Mouse (Mus musculus): ENCODE measurements at regions not wholly inside any gene's neighbourhood (a gene's known extent, or its start where the extent isn't known, plus 50 kb on each side); places are given as distances from the start of the nearest gene placed in this dataset.
A peak's percentile ranks its signal among the peaks of the same experiment; 100 is the strongest.

GRCm38 (mm10) chr1:105114835-105115234, 241.7 kb downstream of the Rnf152 start:
- no peak overlapping the region for H3K4me2 ChIP-seq
- WGBS: 93% methylated on average over 3 of the region's 3 CpGs
- no peaks in the 10 kb centered on the region for H3K27me3 ChIP-seq
- no peak overlapping the region for H3K9ac ChIP-seq
- no peak for ATAC-seq (ENCODE audit: low read depth)
- H3K27ac ChIP-seq (replicated peaks): no peak overlapping the region
- H3K4me1 ChIP-seq (replicated peaks): peaks cover 12% of the 10 kb centered on the region
- H3K9me3 ChIP-seq: no peaks in the 10 kb centered on the region
- H3K36me3 ChIP-seq: no peaks in the 10 kb centered on the region
- H3K4me3 ChIP-seq: no peak overlapping the region

- no peaks in the 10 kb centered on the region for H3K27me3 ChIP-seq
- 96% methylated on average over 1 of the region's 1 CpGs for WGBS
- H3K4me3 ChIP-seq: no peak overlapping the region
- no peaks in the 10 kb centered on the region for H3K9me3 ChIP-seq
- no peak overlapping the region for H3K9ac ChIP-seq
- H3K27ac ChIP-seq (replicated peaks): no peak overlapping the region
- H3K4me2 ChIP-seq: no peak overlapping the region
- no peaks in the 10 kb centered on the region for H3K36me3 ChIP-seq
- peaks cover 12% of the 10 kb centered on the region for H3K4me1 ChIP-seq (replicated peaks)
- ATAC-seq (ENCODE audit: low read depth): no peak
These were observed 243.6 kb downstream of the Rnf152 start for GRCm38 (mm10) chr1:105112762-105113525.

- Histone ChIP-seq H3K9me3 (no peaks in the 10 kb centered on the region), H3K4me3 (no peak overlapping the region), H3K36me3 (no peaks in the 10 kb centered on the region), H3K27me3 (no peaks in the 10 kb centered on the region), H3K4me1 (replicated peaks) (peaks cover 12% of the 10 kb centered on the region), H3K4me2 (no peak overlapping the region), H3K27ac (replicated peaks) (peak overlapping the region; percentile 35; the same call in 1 of the 2 replicates), H3K9ac (no peak overlapping the region)
- 34% methylated on average over 4 of the region's 4 CpGs for WGBS
- ATAC-seq (ENCODE audit: low read depth): peak; percentile 75
These were observed 245.3 kb downstream of the Rnf152 start for GRCm38 (mm10) chr1:105111236-105111635.

GRCm38 (mm10) chr1:105110581-105111210, 245.8 kb downstream of the Rnf152 start:
- Histone ChIP-seq H3K4me1 (replicated peaks) (peaks cover 12% of the 10 kb centered on the region), H3K36me3 (no peaks in the 10 kb centered on the region), H3K27me3 (no peaks in the 10 kb centered on the region), H3K4me2 (no peak overlapping the region), H3K4me3 (no peak overlapping the region), H3K9ac (no peak overlapping the region), H3K27ac (replicated peaks) (no peak overlapping the region), H3K9me3 (no peaks in the 10 kb centered on the region)
- no peak for ATAC-seq (ENCODE audit: low read depth)
- 59% methylated on average over 1 of the region's 1 CpGs for WGBS

- no peak overlapping the region for H3K27ac ChIP-seq (replicated peaks)
- H3K9me3 ChIP-seq: no peaks in the 10 kb centered on the region
- H3K36me3 ChIP-seq: no peaks in the 10 kb centered on the region
- no peak overlapping the region for H3K4me3 ChIP-seq
- ATAC-seq (ENCODE audit: low read depth): no peak
- no peak overlapping the region for H3K4me2 ChIP-seq
- H3K27me3 ChIP-seq: no peaks in the 10 kb centered on the region
- peaks cover 12% of the 10 kb centered on the region for H3K4me1 ChIP-seq (replicated peaks)
- no peak overlapping the region for H3K9ac ChIP-seq
- WGBS: 84% methylated on average over 4 of the region's 4 CpGs
These were observed 248.7 kb downstream of the Rnf152 start for GRCm38 (mm10) chr1:105107836-105108235.

- H3K36me3 ChIP-seq: no peaks in the 10 kb centered on the region
- no peak overlapping the region for H3K9ac ChIP-seq
- no peaks in the 10 kb centered on the region for H3K9me3 ChIP-seq
- H3K27me3 ChIP-seq: no peaks in the 10 kb centered on the region
- H3K4me3 ChIP-seq: no peak overlapping the region
- ATAC-seq (ENCODE audit: low read depth): no peak
- no peak overlapping the region for H3K27ac ChIP-seq (replicated peaks)
- WGBS: 88% methylated on average over 1 of the region's 1 CpGs
- H3K4me2 ChIP-seq: no peak overlapping the region
- peaks cover 12% of the 10 kb centered on the region for H3K4me1 ChIP-seq (replicated peaks)
These were observed 249.3 kb downstream of the Rnf152 start for GRCm38 (mm10) chr1:105107257-105107656.

DNA sequence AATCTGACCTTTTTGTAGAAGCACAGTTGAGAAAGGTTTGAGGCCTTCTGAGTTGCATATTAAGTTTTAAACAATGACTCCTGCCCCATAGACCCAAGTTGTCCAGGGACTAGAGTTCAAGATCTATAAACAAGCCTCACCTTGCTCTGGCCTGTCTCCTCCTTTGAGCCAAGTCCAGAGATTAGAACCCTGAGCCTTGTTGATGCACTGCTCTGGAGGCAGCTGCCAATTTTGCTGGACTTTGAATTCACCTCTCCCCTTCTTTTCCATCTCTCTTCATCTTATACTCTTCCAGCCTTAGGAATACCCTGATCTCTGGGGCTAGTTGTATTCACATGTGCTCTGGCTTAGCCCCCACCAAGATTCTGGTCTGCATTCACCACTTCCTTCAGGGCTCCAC, 251.3 kb downstream of the Rnf152 start:
- no peak overlapping the region for H3K4me2 ChIP-seq
- H3K4me1 ChIP-seq (replicated peaks): no peaks in the 10 kb centered on the region
- no peak overlapping the region for H3K9ac ChIP-seq
- no peaks in the 10 kb centered on the region for H3K36me3 ChIP-seq
- H3K27me3 ChIP-seq: no peaks in the 10 kb centered on the region
- H3K9me3 ChIP-seq: no peaks in the 10 kb centered on the region
- no peak overlapping the region for H3K4me3 ChIP-seq
- ATAC-seq (ENCODE audit: low read depth): no peak
- no peak overlapping the region for H3K27ac ChIP-seq (replicated peaks)

GRCm38 (mm10) chr1:105095091-105095490, 261.4 kb downstream of the Rnf152 start:
- Histone ChIP-seq H3K4me1 (replicated peaks) (no peaks in the 10 kb centered on the region), H3K27me3 (no peaks in the 10 kb centered on the region), H3K9me3 (no peaks in the 10 kb centered on the region), H3K36me3 (no peaks in the 10 kb centered on the region), H3K27ac (replicated peaks) (no peak overlapping the region), H3K9ac (no peak overlapping the region), H3K4me2 (no peak overlapping the region), H3K4me3 (no peak overlapping the region)
- ATAC-seq (ENCODE audit: low read depth): no peak
- 33% methylated on average over 2 of the region's 2 CpGs for WGBS

DNA sequence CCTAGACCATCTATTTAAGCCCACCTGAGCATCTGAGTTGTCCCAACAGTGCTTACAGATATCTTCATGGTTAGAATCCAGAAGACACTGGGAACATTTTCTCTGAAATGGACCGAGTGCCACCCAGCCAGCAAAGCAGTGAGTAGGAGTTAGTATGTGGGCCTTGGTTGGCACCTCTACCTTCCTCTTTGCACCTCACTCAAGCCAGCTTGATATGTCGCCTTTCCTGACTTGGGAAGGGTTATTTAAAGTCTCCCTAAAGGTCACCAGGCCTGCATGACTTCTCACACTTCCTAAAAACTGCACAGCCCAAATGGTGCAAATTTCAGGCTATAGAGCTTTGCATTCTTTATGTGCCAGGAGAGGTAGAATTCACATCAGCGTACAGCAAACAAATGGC, 262.0 kb downstream of the Rnf152 start:
- no peak overlapping the region for H3K4me3 ChIP-seq
- 77% methylated on average over 3 of the region's 3 CpGs for WGBS
- no peaks in the 10 kb centered on the region for H3K36me3 ChIP-seq
- no peak overlapping the region for H3K9ac ChIP-seq
- no peaks in the 10 kb centered on the region for H3K27me3 ChIP-seq
- no peaks in the 10 kb centered on the region for H3K4me1 ChIP-seq (replicated peaks)
- H3K4me2 ChIP-seq: no peak overlapping the region
- ATAC-seq (ENCODE audit: low read depth): no peak
- H3K9me3 ChIP-seq: no peaks in the 10 kb centered on the region
- H3K27ac ChIP-seq (replicated peaks): no peak overlapping the region

DNA sequence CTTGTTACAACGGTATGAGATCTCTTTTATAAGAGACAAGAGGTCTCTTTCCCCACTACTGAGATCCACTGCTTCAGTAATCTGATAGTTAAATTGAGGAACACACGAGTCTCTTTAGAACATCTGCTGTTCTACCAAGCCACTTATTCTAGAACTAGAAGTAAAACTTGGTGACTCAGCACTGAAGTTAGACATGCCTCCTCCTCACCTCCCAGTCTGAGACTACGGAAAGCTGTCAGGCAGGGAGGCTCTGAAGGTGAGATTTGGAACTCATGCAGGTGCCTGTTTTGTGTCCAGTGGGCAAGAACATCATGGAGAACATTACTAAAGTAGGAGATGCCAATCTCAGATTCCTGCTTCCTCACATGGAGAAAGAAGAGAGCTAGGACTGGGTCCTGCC, 262.6 kb downstream of the Rnf152 start:
- Histone ChIP-seq H3K4me2 (no peak overlapping the region), H3K4me3 (no peak overlapping the region), H3K9me3 (no peaks in the 10 kb centered on the region), H3K36me3 (no peaks in the 10 kb centered on the region), H3K9ac (no peak overlapping the region), H3K4me1 (replicated peaks) (no peaks in the 10 kb centered on the region), H3K27ac (replicated peaks) (no peak overlapping the region), H3K27me3 (no peaks in the 10 kb centered on the region)
- ATAC-seq (ENCODE audit: low read depth): no peak
- 91% methylated on average over 3 of the region's 3 CpGs for WGBS

- no peaks in the 10 kb centered on the region for H3K4me1 ChIP-seq (replicated peaks)
- H3K27ac ChIP-seq (replicated peaks): no peak overlapping the region
- no peak overlapping the region for H3K9ac ChIP-seq
- H3K9me3 ChIP-seq: no peaks in the 10 kb centered on the region
- no peak for ATAC-seq (ENCODE audit: low read depth)
- 63% methylated on average over 1 of the region's 1 CpGs for WGBS
- no peak overlapping the region for H3K4me3 ChIP-seq
- no peaks in the 10 kb centered on the region for H3K36me3 ChIP-seq
- H3K27me3 ChIP-seq: no peaks in the 10 kb centered on the region
- no peak overlapping the region for H3K4me2 ChIP-seq
These were observed 263.5 kb downstream of the Rnf152 start for GRCm38 (mm10) chr1:105093012-105093411.

- WGBS: 25% methylated on average over 6 of the region's 6 CpGs
- ATAC-seq (ENCODE audit: low read depth): peak; percentile 50; the same call in 1 of the 2 replicates
- H3K4me3 ChIP-seq: no peak overlapping the region
These were observed 264.1 kb downstream of the Rnf152 start for GRCm38 (mm10) chr1:105092309-105092904.

More at GRCm38 (mm10) chr1:105092309-105092904, 264.1 kb downstream of the Rnf152 start:
- Histone ChIP-seq H3K27ac (replicated peaks) (no peak overlapping the region), H3K9me3 (no peaks in the 10 kb centered on the region), H3K9ac (no peak overlapping the region), H3K27me3 (no peaks in the 10 kb centered on the region), H3K36me3 (no peaks in the 10 kb centered on the region), H3K4me2 (no peak overlapping the region), H3K4me1 (replicated peaks) (no peaks in the 10 kb centered on the region)

Measured in neural tube, embryonic 13.5 days (tissue).